Mouse (Mus musculus): ENCODE data around the gene Cirbp. TPM values are rescaled to one million over a fixed set of nuclear protein-coding genes. Genes with fewer than 3 reads are reported as not detected.

Cirbp gene
- polyA plus RNA-seq, 1 experiment = 200 TPM

DNA sequence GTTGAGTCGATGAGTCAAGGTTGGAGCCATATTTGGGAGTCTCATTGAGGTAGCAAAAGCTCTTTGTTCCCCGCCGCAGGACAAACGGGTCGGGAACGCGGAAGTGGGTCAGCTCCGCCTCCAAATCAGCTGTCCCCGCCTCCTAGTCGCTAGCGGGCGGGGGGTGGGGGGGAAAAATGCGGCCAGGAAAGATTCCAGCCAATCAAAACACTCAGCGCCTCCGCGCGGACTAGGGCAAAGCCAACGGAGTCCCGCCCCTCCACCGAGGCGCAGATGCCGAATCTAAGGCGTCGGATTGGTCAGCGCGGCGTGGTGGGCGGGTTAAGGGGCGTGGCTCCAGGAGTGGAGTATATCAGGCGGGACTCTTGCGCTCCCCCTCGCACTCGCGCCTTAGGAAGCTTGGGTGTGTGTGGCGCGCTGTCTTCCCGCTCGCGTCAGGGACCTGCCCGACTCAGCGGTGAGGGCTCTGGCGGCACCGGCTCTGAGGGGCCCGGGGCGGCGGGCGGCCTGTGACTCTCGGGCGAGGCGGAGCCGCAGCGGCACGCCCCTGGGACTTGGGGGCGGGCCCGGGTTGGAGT is 1.8 kb downstream of the Cirbp start:
- TF ChIP-seq POLR2A (IDR thresholded peaks at IDR 0.05; ENCODE audit: borderline replicate concordance, extremely low read depth, low read depth, low read length) (peak; percentile 100), CTCF (IDR thresholded peaks at IDR 0.05; ENCODE audit: insufficient read depth, low read length) (no peak)
- WGBS = under 1% methylated on average over 55 of the region's 55 CpGs
- Histone ChIP-seq H3K4me3 (replicated peaks; ENCODE audit: extremely low read depth, low read depth, low read length) (peak overlapping the region; percentile 93), H3K4me1 (ENCODE audit: control insufficient read depth, insufficient read depth, low read length) (peaks cover 18% of the 10 kb centered on the region)
- peak; percentile 99 for DNase-seq

- peak; percentile 94 for DNase-seq
- TF ChIP-seq POLR2A (IDR thresholded peaks at IDR 0.05; ENCODE audit: borderline replicate concordance, extremely low read depth, low read depth, low read length) (no peak; the same call in 1 of the 2 replicates), CTCF (IDR thresholded peaks at IDR 0.05; ENCODE audit: insufficient read depth, low read length) (no peak)
- peak overlapping the region; percentile 93 for H3K4me3 ChIP-seq (replicated peaks; ENCODE audit: extremely low read depth, low read depth, low read length)
- peaks cover 15% of the 10 kb centered on the region for H3K4me1 ChIP-seq (ENCODE audit: control insufficient read depth, insufficient read depth, low read length)
- under 1% methylated on average over 48 of the region's 48 CpGs for WGBS
Observed at GRCm38 (mm10) chr10:80168038-80168661, 2.4 kb downstream of the Cirbp start.

DNA sequence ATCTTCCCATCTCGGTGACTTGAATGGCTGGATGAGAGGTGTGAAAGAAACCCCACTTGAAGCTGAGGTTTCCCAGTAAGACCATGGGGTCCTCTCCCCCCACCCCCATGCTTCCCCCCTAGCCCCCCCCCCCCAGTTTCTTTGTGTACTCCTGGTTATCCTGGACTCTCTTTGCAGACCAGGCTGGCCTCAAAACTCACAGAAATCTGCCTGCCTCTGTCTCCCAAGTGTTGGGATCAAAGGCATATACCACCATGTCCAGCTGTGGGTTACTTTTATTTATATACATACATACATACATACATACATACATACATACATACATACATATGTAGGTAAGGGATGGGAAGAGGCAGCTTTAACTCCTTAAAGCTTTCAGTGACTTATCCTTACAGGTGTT is 3.3 kb downstream of the Cirbp start:
- 31% methylated on average over 1 of the region's 1 CpGs for whole genome bisulfite sequencing
- peaks cover 13% of the 10 kb centered on the region for H3K4me1 ChIP-seq (ENCODE audit: control insufficient read depth, insufficient read depth, low read length)
- H3K4me3 ChIP-seq (replicated peaks; ENCODE audit: extremely low read depth, low read depth, low read length) = no peak overlapping the region

DNA sequence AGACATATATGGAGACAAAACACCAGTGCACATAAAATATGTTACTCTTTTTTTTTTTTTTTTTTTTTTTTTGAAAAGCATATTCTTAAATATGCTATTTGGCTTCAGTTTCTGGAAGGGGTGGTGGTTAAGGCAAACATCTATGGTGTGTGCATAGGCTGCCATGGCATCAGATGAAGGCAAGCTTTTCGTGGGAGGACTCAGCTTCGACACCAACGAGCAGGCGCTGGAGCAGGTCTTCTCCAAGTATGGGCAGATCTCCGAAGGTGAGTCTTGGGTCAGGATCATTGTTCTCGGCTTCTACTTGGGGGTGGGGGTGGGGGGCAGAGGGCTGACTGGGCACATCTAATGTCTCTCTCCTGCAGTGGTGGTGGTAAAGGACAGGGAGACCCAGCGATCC is 3.9 kb downstream of the Cirbp start:
- H3K4me1 ChIP-seq (ENCODE audit: control insufficient read depth, insufficient read depth, low read length) = peaks cover 10% of the 10 kb centered on the region
- TF ChIP-seq CTCF (IDR thresholded peaks at IDR 0.05; ENCODE audit: insufficient read depth, low read length) = no peak
- no peak for TF ChIP-seq POLR2A (IDR thresholded peaks at IDR 0.05; ENCODE audit: borderline replicate concordance, extremely low read depth, low read depth, low read length)
- WGBS = 90% methylated on average over 7 of the region's 7 CpGs
- DNase-seq = no peak
- no peak overlapping the region for H3K4me3 ChIP-seq (replicated peaks; ENCODE audit: extremely low read depth, low read depth, low read length)

More for the DNA sequence above, 3.3 kb downstream of the Cirbp start:
- TF ChIP-seq POLR2A (IDR thresholded peaks at IDR 0.05; ENCODE audit: borderline replicate concordance, extremely low read depth, low read depth, low read length) (no peak), CTCF (IDR thresholded peaks at IDR 0.05; ENCODE audit: insufficient read depth, low read length) (no peak)
- no peak for DNase-seq

DNA sequence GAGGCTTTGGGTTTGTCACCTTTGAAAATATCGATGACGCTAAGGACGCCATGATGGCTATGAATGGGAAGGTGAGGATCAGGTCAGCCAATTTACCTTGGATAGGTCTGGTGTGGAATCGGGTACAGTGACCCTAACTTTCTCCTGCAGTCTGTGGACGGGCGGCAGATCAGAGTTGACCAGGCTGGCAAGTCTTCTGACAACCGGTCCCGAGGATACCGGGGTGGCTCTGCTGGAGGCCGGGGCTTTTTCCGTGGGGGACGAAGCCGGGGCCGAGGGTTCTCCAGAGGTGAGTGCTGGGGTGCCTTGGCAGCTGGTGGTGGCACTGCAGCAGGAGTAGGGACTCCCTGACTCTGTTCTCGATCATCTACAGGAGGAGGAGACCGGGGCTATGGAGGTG is 4.3 kb downstream of the Cirbp start:
- WGBS = 93% methylated on average over 16 of the region's 16 CpGs
- TF ChIP-seq POLR2A (IDR thresholded peaks at IDR 0.05; ENCODE audit: borderline replicate concordance, extremely low read depth, low read depth, low read length) (no peak), CTCF (IDR thresholded peaks at IDR 0.05; ENCODE audit: insufficient read depth, low read length) (no peak)
- no peak for DNase-seq
- no peak overlapping the region for H3K4me3 ChIP-seq (replicated peaks; ENCODE audit: extremely low read depth, low read depth, low read length)
- peaks cover 10% of the 10 kb centered on the region for H3K4me1 ChIP-seq (ENCODE audit: control insufficient read depth, insufficient read depth, low read length)

- H3K4me1 ChIP-seq (ENCODE audit: control insufficient read depth, insufficient read depth, low read length) = peaks cover 10% of the 10 kb centered on the region
- no peak for DNase-seq
- 94% methylated on average over 19 of the region's 19 CpGs for WGBS
- TF ChIP-seq CTCF (IDR thresholded peaks at IDR 0.05; ENCODE audit: insufficient read depth, low read length) (no peak), POLR2A (IDR thresholded peaks at IDR 0.05; ENCODE audit: borderline replicate concordance, extremely low read depth, low read depth, low read length) (no peak)
- no peak overlapping the region for H3K4me3 ChIP-seq (replicated peaks; ENCODE audit: extremely low read depth, low read depth, low read length)
Observed at GRCm38 (mm10) chr10:80170601-80171021, 4.8 kb downstream of the Cirbp start.

- H3K4me1 ChIP-seq (ENCODE audit: control insufficient read depth, insufficient read depth, low read length) = peaks cover 10% of the 10 kb centered on the region
- no peak for DNase-seq
- 78% methylated on average over 15 of the region's 15 CpGs for WGBS
- H3K4me3 ChIP-seq (replicated peaks; ENCODE audit: extremely low read depth, low read depth, low read length) = no peak overlapping the region
- TF ChIP-seq CTCF (IDR thresholded peaks at IDR 0.05; ENCODE audit: insufficient read depth, low read length) = no peak
- TF ChIP-seq POLR2A (IDR thresholded peaks at IDR 0.05; ENCODE audit: borderline replicate concordance, extremely low read depth, low read depth, low read length) = no peak
Observed at GRCm38 (mm10) chr10:80171252-80171651, 5.5 kb downstream of the Cirbp start.

GRCm38 (mm10) chr10:80171760-80172526 is 6.2 kb downstream of the Cirbp start:
- DNase-seq = no peak
- 84% methylated on average over 45 of the region's 45 CpGs for WGBS
- H3K4me1 ChIP-seq (ENCODE audit: control insufficient read depth, insufficient read depth, low read length) = peaks cover 10% of the 10 kb centered on the region
- no peak overlapping the region for H3K4me3 ChIP-seq (replicated peaks; ENCODE audit: extremely low read depth, low read depth, low read length)
- TF ChIP-seq POLR2A (IDR thresholded peaks at IDR 0.05; ENCODE audit: borderline replicate concordance, extremely low read depth, low read depth, low read length) (no peak), CTCF (IDR thresholded peaks at IDR 0.05; ENCODE audit: insufficient read depth, low read length) (no peak)

GRCm38 (mm10) chr10:80172527-80173292 is 6.9 kb downstream of the Cirbp start, which contains the start of gene 1600002K03Rik:
TSS of gene 1600002K03Rik (plus strand) at chr10:80172944.
- DNase-seq = peak; percentile 92
- peaks cover 8% of the 10 kb centered on the region for H3K4me1 ChIP-seq (ENCODE audit: control insufficient read depth, insufficient read depth, low read length)
- peak within 1 kb of the TSS; percentile 86 for H3K4me3 ChIP-seq (replicated peaks; ENCODE audit: extremely low read depth, low read depth, low read length)
- TF ChIP-seq CTCF (IDR thresholded peaks at IDR 0.05; ENCODE audit: insufficient read depth, low read length) (no peak), POLR2A (IDR thresholded peaks at IDR 0.05; ENCODE audit: borderline replicate concordance, extremely low read depth, low read depth, low read length) (peak; percentile 83; the same call in 1 of the 2 replicates)
- WGBS = 9% methylated on average over 35 of the region's 35 CpGs
